Mouse (Mus musculus): ENCODE data around the gene Upk1a.

GRCm38 (mm10) chr7:30607706-30608309, 4.8 kb downstream of the Upk1a start:
- TF ChIP-seq CTCF (conservative IDR thresholded peaks at IDR 0.05; ENCODE audit: low read length) (peak; percentile 74), POU5F1 (IDR thresholded peaks at IDR 0.05; ENCODE audit: borderline replicate concordance, low read length) (no peak)
